Comparison of ENCODE assay signal across 19 mouse cellular contexts in the genomic region with DNA sequence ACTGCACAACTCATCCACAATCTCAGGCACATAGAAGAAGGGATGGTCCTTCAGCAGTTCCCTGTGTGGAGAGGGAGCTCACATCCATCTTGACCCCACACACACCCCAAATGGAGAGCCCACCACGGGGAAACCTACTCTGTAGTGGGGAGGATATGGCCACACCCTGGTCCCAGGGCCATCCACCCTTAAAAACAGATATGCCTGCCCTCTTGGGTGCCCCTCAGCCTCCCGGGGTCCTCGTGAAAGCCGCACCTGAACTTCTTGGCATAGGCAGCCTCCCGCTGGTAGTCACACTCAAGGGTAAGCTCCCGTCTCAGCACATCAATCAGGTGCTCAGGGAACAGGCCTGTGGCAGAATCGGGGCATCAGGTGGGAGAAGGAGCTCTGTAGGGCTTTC. TPM values are rescaled to one million over a fixed set of nuclear protein-coding genes. Genes with fewer than 3 reads are reported as not detected.
DNase-seq lines count a peak whose midpoint lies in the region; TF ChIP-seq lines count a peak whose summit lies in the region.
"Had no signal": no experiment of that assay in that cellular context is flagged by ENCODE, and none has a peak within 500 bp of the region (broad histone marks: within the 10 kb centered on the region; RNA-seq: fewer than 3 reads in every experiment).

No protein-coding gene starts in this region.

- peak; percentile 2 for DNase-seq in adrenal gland, adult 2 months
- no peak for DNase-seq in adrenal gland, adult 18-20 months (ENCODE audit: low spot score in 2 of 2)
- peak; percentile 15 for DNase-seq in adrenal gland, postnatal 14 days
- no peak for DNase-seq in adrenal gland, postnatal 36 days
- DNase-seq in gastrocnemius, adult 2 months = peak; percentile 25
- DNase-seq in gastrocnemius, postnatal 4 days (ENCODE audit: low spot score in 2 of 2) = no peak
- peak; percentile 2 for DNase-seq in kidney, adult 18-20 months
- DNase-seq in kidney, postnatal 14 days = no peak
- DNase-seq: adrenal gland, postnatal 25 days; B cell, adult 2 months; cerebellum, adult 11-12 months; cerebellum, adult 2 months; cerebellum, adult 9-10 months; cerebellum, postnatal 14 days; forebrain, postnatal 0 days had no signal

- H3K4me3 ChIP-seq in gastrocnemius, adult 2 months = no peak overlapping the region
- H3K4me3 ChIP-seq: embryonic facial prominence, embryonic 10.5 days; embryonic facial prominence, embryonic 12.5 days; forebrain, embryonic 13.5 days; forebrain, embryonic 15.5 days had no signal

- no peak overlapping the region; the same call in 1 of the 2 replicates for H3K27ac ChIP-seq in gastrocnemius, adult 2 months
- H3K27ac ChIP-seq: embryonic facial prominence, embryonic 10.5 days; embryonic facial prominence, embryonic 12.5 days; forebrain, embryonic 13.5 days; forebrain, embryonic 15.5 days had no signal

- TF ChIP-seq CTCF in gastrocnemius, adult 2 months (IDR thresholded peaks at IDR 0.05) = no peak

- intact Hi-C loops in gastrocnemius, adult 2 months (cut with DNase I) = no loop called here

RNA-seq across cellular contexts. Expression of a gene that starts 30.2 kb away (rescaled TPM):
- total RNA-seq in adrenal gland, adult 2 months (2021) = 100 to 1,000 TPM; 290 to 315 TPM
- 141 and 188 TPM in 2 replicates for polyA plus RNA-seq in adrenal gland, adult 2 months (2012; rRNA removed)
- total RNA-seq in adrenal gland, adult 18-20 months (2021) = 100 to 1,000 TPM; 319 to 568 TPM
- 830 and 1,043 TPM in 2 replicates for total RNA-seq in adrenal gland, postnatal 14 days (2021)
- total RNA-seq in adrenal gland, postnatal 36 days (2021) = 100 to 1,000 TPM; 284 to 434 TPM
- 1,000 to 10,000 TPM in 1 of 2 experiments, 100 to 1,000 TPM in 1; 633 to 1,638 TPM for total RNA-seq in gastrocnemius, adult 2 months (2021)
- total RNA-seq in gastrocnemius, postnatal 4 days (2021) = 100 to 1,000 TPM; 294 to 313 TPM

Comparison
In these comparisons a context has a peak if more than half of its experiments do, and no peak if none do; other contexts are left out.
1. DNase-seq: peak in adrenal gland, adult 2 months (single experiment), adrenal gland, postnatal 14 days (single experiment), gastrocnemius, adult 2 months (single experiment) and kidney, adult 18-20 months (single experiment); none in adrenal gland, adult 18-20 months (0 of 2), adrenal gland, postnatal 36 days (0 of 2), gastrocnemius, postnatal 4 days (0 of 2) and kidney, postnatal 14 days (single experiment).